Mouse (Mus musculus) brain, embryonic 14.5 days (tissue): ENCODE measurements at regions not wholly inside any gene's neighbourhood (a gene's known extent, or its start where the extent isn't known, plus 50 kb on each side); places are given as distances from the start of the nearest gene placed in this dataset.

Experiments
- CTCF ChIP-seq: fragments of 200-500 bp; IDR thresholded peaks from 2 replicates; pipeline ENCODE4 v1.5.1; 2012; ENCODE audit warnings: inconsistent platforms, mild to moderate bottlenecking, moderate library complexity, borderline replicate concordance; ENCODE audit not compliant: insufficient read depth, insufficient read length; ENCODE audit errors: extremely low read depth
- POLR2A ChIP-seq: fragments of 200-500 bp; IDR thresholded peaks from 2 replicates; pipeline ENCODE4 v1.6.1; 2012; ENCODE audit warnings: mild to moderate bottlenecking, inconsistent platforms, borderline replicate concordance; ENCODE audit not compliant: poor library complexity, insufficient read depth, insufficient read length, severe bottlenecking; ENCODE audit errors: extremely low read depth

- no peak for TF ChIP-seq CTCF
- TF ChIP-seq POLR2A, result no peak
Measured at GRCm38 (mm10) chr14:104769938-104770337, 247.5 kb upstream of the Rnf219 start.
